Mouse (Mus musculus): ENCODE data around the gene Nln. TPM values are rescaled to one million over a fixed set of nuclear protein-coding genes. Genes with fewer than 3 reads are reported as not detected.

The Nln gene
- polyA plus RNA-seq, 1 experiment from 2014 or later, result 15.9 TPM

DNA sequence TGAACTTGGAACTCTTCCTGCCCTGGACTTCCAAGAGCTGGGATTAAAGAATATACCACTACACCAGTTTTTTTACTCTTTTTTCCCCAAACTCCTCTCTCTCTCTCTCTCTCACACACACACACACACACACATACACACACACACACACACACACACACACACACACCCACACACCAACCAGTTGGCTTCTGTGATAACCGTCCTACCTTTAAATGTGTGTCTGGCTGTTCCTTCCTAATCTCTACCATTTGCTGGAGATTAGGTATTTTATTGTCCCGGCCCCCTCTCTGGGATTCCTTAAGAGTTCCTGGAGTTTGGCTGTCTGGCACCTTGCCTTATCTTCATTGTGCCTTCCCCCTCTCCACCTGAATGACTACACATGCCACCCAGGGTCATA lies 24.8 kb downstream of the Nln start:
- H3K4me3 ChIP-seq, result no peak overlapping the region
- H3K4me1 ChIP-seq, result no peaks in the 10 kb centered on the region
- H3K27ac ChIP-seq (replicated peaks), result no peak overlapping the region
- H3K36me3 ChIP-seq, result no peaks in the 10 kb centered on the region
- no peak for DNase-seq (ENCODE audit: low spot score)
- no peaks in the 10 kb centered on the region for H3K27me3 ChIP-seq (ENCODE audit: low read depth, poor library complexity, severe bottlenecking)
- H3K9me3 ChIP-seq (replicated peaks), result no peaks in the 10 kb centered on the region
- 82% methylated on average over 2 of the region's 2 CpGs for WGBS

DNA sequence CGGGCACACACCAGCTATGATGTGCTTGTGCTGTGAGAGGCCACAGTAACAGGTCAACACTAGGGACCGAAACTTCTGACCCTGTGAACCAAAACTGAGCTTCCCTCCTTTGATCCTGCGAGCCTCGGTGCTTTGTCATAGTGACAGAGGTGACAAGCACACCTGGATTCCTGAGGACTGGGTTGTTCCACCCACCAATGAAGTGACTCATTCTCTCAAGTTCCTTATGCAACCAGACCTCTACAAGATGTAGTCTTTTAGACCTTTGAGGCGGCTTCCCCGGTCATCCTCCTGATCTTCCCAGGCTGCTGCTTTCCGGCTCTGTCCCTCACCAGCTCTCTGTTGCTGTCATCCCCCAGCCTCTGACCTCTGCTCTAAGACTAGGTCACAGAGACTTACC lies 26.9 kb downstream of the Nln start:
- no peaks in the 10 kb centered on the region for H3K36me3 ChIP-seq
- WGBS, result 92% methylated on average over 7 of the region's 7 CpGs
- DNase-seq (ENCODE audit: low spot score), result no peak
- no peaks in the 10 kb centered on the region for H3K9me3 ChIP-seq (replicated peaks)
- no peaks in the 10 kb centered on the region for H3K27me3 ChIP-seq (ENCODE audit: low read depth, poor library complexity, severe bottlenecking)
- H3K4me1 ChIP-seq, result no peaks in the 10 kb centered on the region
- no peak overlapping the region for H3K4me3 ChIP-seq
- H3K27ac ChIP-seq (replicated peaks), result no peak overlapping the region

DNA sequence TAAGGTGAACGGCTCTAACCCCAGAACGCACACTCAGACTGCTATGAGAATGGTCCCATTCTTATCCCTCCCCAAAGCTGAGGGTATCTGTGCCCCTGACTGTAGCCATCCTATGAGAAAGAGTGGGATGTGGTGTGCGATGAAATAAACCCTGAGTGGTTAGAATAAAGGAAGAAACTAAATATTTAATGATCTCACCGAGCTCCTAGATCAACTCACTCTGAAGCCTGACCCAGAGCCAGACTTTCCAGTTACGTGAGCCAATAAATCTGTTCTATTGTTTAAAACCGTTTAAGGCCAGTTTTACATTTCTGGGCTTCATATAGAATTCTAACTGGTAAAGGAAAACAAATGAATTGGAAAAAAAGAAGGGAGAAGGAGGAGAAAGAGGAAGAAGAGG lies 32.4 kb downstream of the Nln start:
- H3K4me1 ChIP-seq, result no peaks in the 10 kb centered on the region
- WGBS, result 92% methylated on average over 6 of the region's 6 CpGs
- H3K27ac ChIP-seq (replicated peaks), result no peak overlapping the region
- no peak for DNase-seq (ENCODE audit: low spot score)
- no peaks in the 10 kb centered on the region for H3K27me3 ChIP-seq (ENCODE audit: low read depth, poor library complexity, severe bottlenecking)
- no peak overlapping the region for H3K4me3 ChIP-seq
- H3K9me3 ChIP-seq (replicated peaks), result no peaks in the 10 kb centered on the region
- peaks cover 1% of the 10 kb centered on the region; the same call in 1 of the 2 replicates for H3K36me3 ChIP-seq

DNA sequence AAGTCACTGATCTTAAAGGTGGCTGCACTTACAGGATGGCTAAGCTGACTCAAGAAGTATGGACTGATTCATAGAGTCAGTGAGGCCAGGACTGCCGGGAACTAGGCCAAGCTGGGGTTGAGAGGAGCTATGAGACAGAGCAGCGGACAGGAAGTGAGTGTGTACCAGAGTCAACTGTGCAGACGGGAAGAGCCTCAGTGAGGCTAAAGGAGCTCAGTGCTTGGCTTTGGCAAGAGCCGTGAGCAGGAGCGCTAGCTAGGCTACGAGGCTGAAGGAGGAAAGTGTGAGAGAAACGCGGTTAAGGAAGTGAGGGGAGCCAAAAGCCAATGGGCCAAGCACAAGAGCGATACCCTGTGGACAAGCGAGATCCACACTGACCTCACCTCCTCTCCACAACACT lies 34.7 kb downstream of the Nln start:
- DNase-seq (ENCODE audit: low spot score), result no peak
- no peaks in the 10 kb centered on the region for H3K27me3 ChIP-seq (ENCODE audit: low read depth, poor library complexity, severe bottlenecking)
- H3K9me3 ChIP-seq (replicated peaks), result no peaks in the 10 kb centered on the region
- H3K4me3 ChIP-seq, result no peak overlapping the region
- H3K4me1 ChIP-seq, result no peaks in the 10 kb centered on the region
- no peak overlapping the region for H3K27ac ChIP-seq (replicated peaks)
- WGBS, result 83% methylated on average over 10 of the region's 10 CpGs
- peaks cover 5% of the 10 kb centered on the region; the same call in 1 of the 2 replicates for H3K36me3 ChIP-seq

DNA sequence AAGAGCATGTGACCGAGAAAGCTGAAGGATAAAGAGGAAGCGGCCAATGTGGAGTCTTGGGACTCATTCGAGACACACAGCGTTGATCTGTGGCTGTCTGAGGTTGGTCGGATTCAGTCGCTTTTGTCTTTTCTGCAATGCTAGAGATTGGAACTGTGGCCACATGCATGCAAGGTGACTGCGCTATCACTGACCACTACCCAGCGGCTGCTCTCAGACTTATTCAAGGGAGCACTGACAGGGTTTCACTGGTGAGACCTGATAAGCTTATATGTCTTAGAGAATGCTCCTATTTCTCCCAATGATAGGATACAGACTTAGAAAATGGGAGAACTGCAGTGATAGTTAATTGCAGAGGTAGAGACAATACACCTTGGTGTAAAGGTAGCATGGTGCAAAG lies 35.2 kb downstream of the Nln start:
- no peak for DNase-seq (ENCODE audit: low spot score)
- peaks cover 5% of the 10 kb centered on the region; the same call in 1 of the 2 replicates for H3K36me3 ChIP-seq
- WGBS, result 90% methylated on average over 8 of the region's 8 CpGs
- no peaks in the 10 kb centered on the region for H3K9me3 ChIP-seq (replicated peaks)
- H3K4me3 ChIP-seq, result no peak overlapping the region
- no peaks in the 10 kb centered on the region for H3K4me1 ChIP-seq
- no peak overlapping the region for H3K27ac ChIP-seq (replicated peaks)
- no peaks in the 10 kb centered on the region for H3K27me3 ChIP-seq (ENCODE audit: low read depth, poor library complexity, severe bottlenecking)

DNA sequence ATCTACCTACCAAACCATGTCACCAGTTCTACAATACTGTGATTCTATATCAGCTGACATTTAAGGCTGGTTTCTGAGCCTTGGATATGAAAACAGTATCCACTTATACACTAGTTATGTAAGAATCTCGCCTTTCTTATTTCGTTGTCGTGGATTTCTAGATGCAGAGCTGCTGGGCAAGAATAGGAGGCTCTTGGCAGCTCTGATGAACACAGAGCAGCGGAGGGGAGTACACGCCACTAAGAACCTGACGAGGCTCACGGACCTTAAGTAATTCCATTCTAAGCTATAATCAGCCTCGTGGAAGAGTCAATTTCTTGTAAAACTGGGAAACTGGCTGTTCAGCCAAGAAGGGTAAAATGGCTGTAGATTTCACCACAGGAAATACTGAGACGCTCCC lies 37.1 kb downstream of the Nln start:
- Histone ChIP-seq H3K27ac (replicated peaks) (no peak overlapping the region), H3K36me3 (peaks cover 7% of the 10 kb centered on the region; the same call in 1 of the 2 replicates), H3K4me3 (no peak overlapping the region), H3K4me1 (no peaks in the 10 kb centered on the region), H3K27me3 (ENCODE audit: low read depth, poor library complexity, severe bottlenecking) (no peaks in the 10 kb centered on the region), H3K9me3 (replicated peaks) (no peaks in the 10 kb centered on the region)
- no peak for DNase-seq (ENCODE audit: low spot score)
- 90% methylated on average over 9 of the region's 9 CpGs for WGBS

DNA sequence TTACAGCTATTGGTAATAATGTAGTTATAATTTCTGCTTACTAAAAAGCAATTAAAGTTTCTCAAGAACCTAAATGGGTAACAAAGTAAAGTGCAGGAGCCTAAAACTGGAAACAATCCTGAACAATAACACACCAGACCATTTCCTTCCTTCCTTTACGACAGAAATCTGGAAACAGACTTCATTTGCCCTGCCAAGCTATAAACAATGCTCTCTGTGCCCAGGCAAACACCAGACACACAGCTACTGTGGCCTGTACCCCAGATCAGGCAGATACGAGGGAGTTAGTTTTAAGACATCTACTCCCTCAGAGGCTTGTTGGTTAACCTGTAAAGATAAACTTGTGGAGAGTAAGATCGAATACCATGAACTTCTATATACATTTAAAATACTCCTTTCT lies 38.7 kb downstream of the Nln start:
- Histone ChIP-seq H3K27ac (replicated peaks) (no peak overlapping the region), H3K27me3 (ENCODE audit: low read depth, poor library complexity, severe bottlenecking) (no peaks in the 10 kb centered on the region), H3K36me3 (peaks cover 7% of the 10 kb centered on the region; the same call in 1 of the 2 replicates), H3K4me3 (no peak overlapping the region), H3K4me1 (no peaks in the 10 kb centered on the region), H3K9me3 (replicated peaks) (no peaks in the 10 kb centered on the region)
- no peak for DNase-seq (ENCODE audit: low spot score)
- 84% methylated on average over 3 of the region's 3 CpGs for WGBS

DNA sequence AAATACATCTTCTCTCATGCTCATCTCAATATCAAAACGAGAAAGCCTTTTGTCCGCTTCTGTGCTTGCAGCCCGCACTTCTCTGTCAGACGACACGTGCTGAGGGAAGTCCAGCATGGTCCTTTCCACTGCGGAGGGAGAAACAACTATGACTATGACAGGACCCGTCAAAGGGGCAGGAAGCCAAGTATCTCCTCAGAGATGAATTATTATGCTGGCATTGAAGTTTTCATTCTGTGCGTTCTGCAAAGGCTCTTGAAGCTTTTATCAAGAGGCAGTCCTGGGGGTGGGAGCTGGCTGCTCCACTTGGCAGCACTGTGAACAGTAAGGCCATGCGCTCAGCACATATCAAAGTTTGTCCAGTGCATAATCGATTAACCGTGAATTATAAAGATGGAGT lies 40.2 kb downstream of the Nln start:
- Histone ChIP-seq H3K27ac (replicated peaks) (no peak overlapping the region), H3K4me1 (no peaks in the 10 kb centered on the region), H3K36me3 (peaks cover 7% of the 10 kb centered on the region; the same call in 1 of the 2 replicates), H3K4me3 (no peak overlapping the region), H3K27me3 (ENCODE audit: low read depth, poor library complexity, severe bottlenecking) (no peaks in the 10 kb centered on the region), H3K9me3 (replicated peaks) (no peaks in the 10 kb centered on the region)
- WGBS, result 96% methylated on average over 11 of the region's 11 CpGs
- no peak for DNase-seq (ENCODE audit: low spot score)

DNA sequence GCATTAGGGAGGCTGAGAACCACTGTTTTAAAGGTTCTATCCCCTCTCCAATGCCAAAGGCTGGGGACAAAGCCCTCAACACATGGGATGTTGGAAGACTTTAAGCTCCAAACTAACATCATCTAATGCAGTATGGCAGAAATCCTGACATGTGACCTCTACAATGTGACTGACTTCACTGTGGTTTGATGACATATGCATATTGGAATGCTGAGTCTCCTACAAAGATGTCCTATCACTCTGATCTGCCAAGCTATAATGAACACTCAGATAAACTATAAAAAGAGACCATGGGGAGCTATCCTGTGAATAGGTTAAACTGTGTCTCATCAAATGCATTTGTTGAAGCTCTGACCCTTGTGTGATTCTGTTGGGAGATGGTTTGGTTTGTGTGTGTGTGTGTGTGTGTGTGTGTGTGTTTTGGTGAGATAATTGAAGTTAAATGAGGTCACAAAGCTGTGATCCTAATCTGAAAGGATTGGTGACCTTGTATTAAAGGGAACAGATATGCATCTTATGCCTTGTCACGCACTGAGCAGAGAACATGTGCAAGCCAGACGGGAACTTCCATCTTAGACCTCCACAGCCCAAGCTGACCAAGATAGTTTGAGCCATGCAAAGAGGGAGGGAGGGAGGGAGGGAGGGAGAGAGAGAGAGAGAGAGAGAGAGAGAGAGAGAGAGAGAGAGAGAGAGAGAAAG lies 43.6 kb downstream of the Nln start:
- H3K27ac ChIP-seq (replicated peaks), result no peak overlapping the region
- no peaks in the 10 kb centered on the region for H3K27me3 ChIP-seq (ENCODE audit: low read depth, poor library complexity, severe bottlenecking)
- no peak overlapping the region for H3K4me3 ChIP-seq
- H3K36me3 ChIP-seq, result 0 out of 2 replicates have a peak, but pooled peaks cover 6% of the 10 kb centered on the region
- H3K4me1 ChIP-seq, result no peaks in the 10 kb centered on the region
- WGBS, result 66% methylated on average over 2 of the region's 2 CpGs
- DNase-seq (ENCODE audit: low spot score), result no peak
- H3K9me3 ChIP-seq (replicated peaks), result no peaks in the 10 kb centered on the region

DNA sequence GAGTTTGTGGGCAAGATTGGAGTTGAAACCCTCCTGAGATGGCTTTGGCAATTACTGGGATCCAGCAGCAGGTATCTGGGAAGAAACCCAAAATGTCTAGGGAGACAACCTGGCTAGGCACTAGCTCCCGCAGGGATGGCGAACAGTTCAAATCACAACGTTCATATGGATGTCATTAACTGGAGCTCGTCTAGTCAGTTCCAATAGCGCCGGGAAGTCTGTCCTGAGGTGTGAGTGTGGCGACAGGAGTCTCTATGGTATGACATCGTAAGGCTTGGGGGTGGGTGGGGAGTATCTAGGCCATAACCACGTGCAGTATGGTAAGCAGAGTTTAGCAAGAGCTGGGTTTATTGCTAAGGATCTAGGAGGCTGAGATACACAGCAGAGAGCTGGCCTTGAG lies 46.4 kb downstream of the Nln start:
- 90% methylated on average over 9 of the region's 9 CpGs for WGBS
- Histone ChIP-seq H3K36me3 (0 out of 2 replicates have a peak, but pooled peaks cover 5% of the 10 kb centered on the region), H3K9me3 (replicated peaks) (no peaks in the 10 kb centered on the region), H3K27ac (replicated peaks) (no peak overlapping the region), H3K4me1 (no peaks in the 10 kb centered on the region), H3K27me3 (ENCODE audit: low read depth, poor library complexity, severe bottlenecking) (no peaks in the 10 kb centered on the region), H3K4me3 (no peak overlapping the region)
- no peak for DNase-seq (ENCODE audit: low spot score)

DNA sequence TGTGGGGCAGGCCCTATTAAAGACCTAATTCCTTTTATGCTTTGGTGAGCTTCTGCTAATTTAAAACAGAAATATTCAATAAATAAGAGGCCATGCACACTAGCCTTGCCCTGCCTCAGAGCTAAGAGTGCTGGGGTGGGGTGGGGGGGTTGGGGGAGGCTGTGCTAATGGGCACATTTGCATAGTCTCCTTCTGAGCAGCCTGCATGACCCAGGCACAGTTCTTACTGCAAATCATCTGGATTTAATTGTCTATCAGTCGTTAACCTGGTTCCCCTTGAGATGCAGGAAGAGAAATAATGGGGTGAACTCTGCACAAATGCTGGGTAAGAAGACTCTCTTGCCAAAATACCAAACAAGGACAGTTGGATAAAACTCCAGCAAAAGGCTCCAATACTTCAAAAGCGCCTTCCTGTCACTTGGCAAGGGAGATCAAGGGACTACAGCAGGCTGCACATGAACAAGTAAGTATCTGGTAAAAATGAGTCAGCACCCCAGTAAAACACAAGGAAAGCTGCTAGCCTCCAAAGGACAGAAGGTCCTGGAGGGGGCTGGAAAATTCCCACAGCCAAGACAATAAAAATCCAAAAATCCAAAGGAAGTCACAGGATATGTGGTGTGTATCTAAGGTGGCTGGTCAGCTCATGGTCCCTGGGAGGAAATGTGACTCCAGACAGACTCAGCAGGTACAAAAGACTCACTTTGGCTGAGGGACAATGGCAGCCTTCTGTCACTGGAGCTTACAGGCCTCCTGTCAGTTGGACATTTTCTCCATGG lies 47.3 kb downstream of the Nln start:
- 82% methylated on average over 2 of the region's 2 CpGs for WGBS
- H3K4me3 ChIP-seq, result no peak overlapping the region
- H3K36me3 ChIP-seq, result 0 out of 2 replicates have a peak, but pooled peaks cover 5% of the 10 kb centered on the region
- no peaks in the 10 kb centered on the region for H3K9me3 ChIP-seq (replicated peaks)
- DNase-seq (ENCODE audit: low spot score), result no peak
- no peaks in the 10 kb centered on the region for H3K27me3 ChIP-seq (ENCODE audit: low read depth, poor library complexity, severe bottlenecking)
- no peaks in the 10 kb centered on the region for H3K4me1 ChIP-seq
- no peak overlapping the region for H3K27ac ChIP-seq (replicated peaks)

DNA sequence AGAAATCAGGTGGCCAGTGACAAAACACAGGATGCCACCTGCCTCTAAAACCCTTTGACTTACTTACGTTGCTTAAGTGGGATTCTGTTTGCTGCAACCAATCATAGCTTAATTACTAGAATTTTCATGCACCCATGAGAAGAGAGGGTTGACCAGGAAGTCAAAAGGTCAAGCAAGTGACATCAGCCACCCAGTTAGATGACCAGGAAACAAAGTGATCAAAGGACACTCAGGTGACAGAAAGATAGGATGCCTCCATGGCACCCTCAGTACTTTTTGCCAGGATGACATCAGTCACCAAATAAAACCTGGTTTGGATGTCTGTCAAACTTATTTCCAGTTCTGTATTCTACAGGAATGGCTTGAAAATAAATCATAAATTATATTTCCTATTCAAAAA lies 49.2 kb downstream of the Nln start:
- no peaks in the 10 kb centered on the region for H3K27me3 ChIP-seq (ENCODE audit: low read depth, poor library complexity, severe bottlenecking)
- H3K9me3 ChIP-seq (replicated peaks), result no peaks in the 10 kb centered on the region
- whole genome bisulfite sequencing, result 91% methylated on average over 1 of the region's 1 CpGs
- no peak for DNase-seq (ENCODE audit: low spot score)
- no peak overlapping the region for H3K27ac ChIP-seq (replicated peaks)
- H3K4me1 ChIP-seq, result no peaks in the 10 kb centered on the region
- H3K4me3 ChIP-seq, result no peak overlapping the region
- H3K36me3 ChIP-seq, result peaks cover 12% of the 10 kb centered on the region

DNA sequence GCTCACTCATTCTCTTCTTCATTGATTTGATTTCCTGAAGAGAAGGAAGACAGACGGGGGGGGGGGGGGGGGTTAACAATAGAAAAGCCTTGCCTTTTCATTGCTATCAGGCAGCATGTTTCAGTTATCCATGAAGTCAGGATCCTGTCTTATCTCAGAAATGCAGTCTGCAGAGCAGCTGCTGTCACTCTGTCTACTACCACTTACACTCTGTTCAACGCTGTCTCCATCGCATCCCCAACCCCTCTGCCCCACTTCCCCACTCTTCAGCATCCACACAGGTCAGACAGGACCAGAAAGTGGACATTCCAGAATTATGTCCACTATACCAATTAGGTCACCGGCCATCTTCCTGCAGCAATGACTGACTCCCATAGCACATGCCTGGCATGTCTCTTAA lies 49.9 kb downstream of the Nln start:
- H3K36me3 ChIP-seq, result peaks cover 12% of the 10 kb centered on the region
- no peaks in the 10 kb centered on the region for H3K9me3 ChIP-seq (replicated peaks)
- no peaks in the 10 kb centered on the region for H3K4me1 ChIP-seq
- no peak overlapping the region for H3K27ac ChIP-seq (replicated peaks)
- DNase-seq (ENCODE audit: low spot score), result no peak
- H3K27me3 ChIP-seq (ENCODE audit: low read depth, poor library complexity, severe bottlenecking), result no peaks in the 10 kb centered on the region
- WGBS, result 83% methylated on average over 4 of the region's 4 CpGs
- H3K4me3 ChIP-seq, result no peak overlapping the region
